Mouse (Mus musculus) liver, embryonic 15.5 days (tissue): Measurements from ENCODE around the gene Tmem97. TPM values are rescaled to one million over a fixed set of nuclear protein-coding genes. Genes with fewer than 3 reads are reported as not detected.

ENCODE experiments used
- ATAC-seq: fragments of 200-750 bp; cut with Nextera tagmentation; 2 replicates; pipeline ENCODE4 v1.8.0; 2017; ENCODE audit warnings: moderate number of reproducible peaks, mild to moderate bottlenecking, moderate library complexity; ENCODE audit not compliant: insufficient read depth
- H3K27ac ChIP-seq: fragments of 300-500 bp; sonication (generic); replicated peaks from 2 replicates; pipeline ENCODE4 v1.5.1; 2015; ENCODE audit warnings: mild to moderate bottlenecking, inconsistent platforms
- H3K27me3 ChIP-seq: fragments of 300-500 bp; sonication (generic); 2 replicates; pipeline ENCODE4 v1.6.1; 2015; ENCODE audit warnings: mild to moderate bottlenecking, inconsistent platforms
- H3K36me3 ChIP-seq: fragments of 300-500 bp; sonication (generic); replicated peaks from 2 replicates; pipeline ENCODE4 v1.6.1; 2015; ENCODE audit warnings: moderate library complexity, mild to moderate bottlenecking, inconsistent platforms
- H3K4me1 ChIP-seq: fragments of 300-500 bp; sonication (generic); replicated peaks from 2 replicates; pipeline ENCODE4 v1.6.1; 2015; ENCODE audit warnings: inconsistent platforms
- H3K4me2 ChIP-seq: fragments of 300-500 bp; sonication (generic); 2 replicates; pipeline ENCODE4 v1.6.1; 2015; ENCODE audit warnings: moderate library complexity, mild to moderate bottlenecking, inconsistent platforms
- H3K4me3 ChIP-seq: fragments of 300-500 bp; sonication (generic); replicated peaks from 2 replicates; pipeline ENCODE4 v1.5.1; 2015; ENCODE audit warnings: mild to moderate bottlenecking, inconsistent platforms
- H3K9ac ChIP-seq: fragments of 300-500 bp; sonication (generic); 2 replicates; pipeline ENCODE4 v1.6.1; 2015; ENCODE audit warnings: moderate library complexity, mild to moderate bottlenecking, inconsistent platforms
- H3K9me3 ChIP-seq: fragments of 300-500 bp; sonication (generic); replicated peaks from 2 replicates; pipeline ENCODE4 v1.6.1; 2016; ENCODE audit warnings: inconsistent platforms
- WGBS: fragments of 180-500 bp; shearing (Covaris S2); methylation state at CpG from one replicate; pipeline ENCODE4 v1.1.7; 2015; ENCODE audit warnings: mixed read lengths; ENCODE audit not compliant: insufficient replicate concordance; 5-methylcytosine and 5-hydroxymethylcytosine counted together
- polyA plus RNA-seq: library from polyadenylated mRNA; unstranded; fragments of >200 nt; fragmentation: Nextera tagmentation; extraction: Ambion mirVana; gene quantifications from 2 replicates; pipeline ENCODE4 v1.2.1, GENCODE M21; 2015

Gene Tmem97
- polyA plus RNA-seq, 1 experiment from 2014 or later, result 101 TPM

- WGBS, result 52% methylated on average over 6 of the region's 6 CpGs
- no peak overlapping the region for H3K4me2 ChIP-seq
- peaks cover 28% of the 10 kb centered on the region for H3K36me3 ChIP-seq
- H3K27ac ChIP-seq, result no peak overlapping the region; the same call in 1 of the 2 replicates
- ATAC-seq, result no peak
- no peaks in the 10 kb centered on the region for H3K27me3 ChIP-seq
- no peak overlapping the region for H3K4me3 ChIP-seq
- H3K4me1 ChIP-seq, result peaks cover 19% of the 10 kb centered on the region
- H3K9me3 ChIP-seq, result no peaks in the 10 kb centered on the region
- H3K9ac ChIP-seq, result no peak overlapping the region
These were observed 19.5 kb downstream of the Tmem97 start for GRCm38 (mm10) chr11:78531046-78531445.

- Histone ChIP-seq H3K4me3 (no peak overlapping the region), H3K27me3 (no peaks in the 10 kb centered on the region), H3K27ac (no peak overlapping the region), H3K36me3 (peaks cover 35% of the 10 kb centered on the region), H3K9ac (no peak overlapping the region), H3K4me1 (peaks cover 9% of the 10 kb centered on the region), H3K9me3 (no peaks in the 10 kb centered on the region), H3K4me2 (no peak overlapping the region)
- ATAC-seq, result no peak
- 78% methylated on average over 12 of the region's 12 CpGs for WGBS
These were observed 20.6 kb downstream of the Tmem97 start for GRCm38 (mm10) chr11:78530001-78530400.

GRCm38 (mm10) chr11:78528714-78529113 is 21.9 kb downstream of the Tmem97 start:
- Histone ChIP-seq H3K27me3 (no peaks in the 10 kb centered on the region), H3K27ac (no peak overlapping the region), H3K4me3 (no peak overlapping the region), H3K36me3 (peaks cover 48% of the 10 kb centered on the region), H3K4me2 (no peak overlapping the region), H3K4me1 (no peaks in the 10 kb centered on the region), H3K9ac (no peak overlapping the region), H3K9me3 (no peaks in the 10 kb centered on the region)
- no peak for ATAC-seq
- 78% methylated on average over 9 of the region's 9 CpGs for WGBS

GRCm38 (mm10) chr11:78524838-78525237 is 25.7 kb downstream of the Tmem97 start:
- Histone ChIP-seq H3K27ac (no peak overlapping the region), H3K27me3 (no peaks in the 10 kb centered on the region), H3K4me2 (no peak overlapping the region), H3K4me1 (no peaks in the 10 kb centered on the region), H3K4me3 (no peak overlapping the region), H3K9me3 (no peaks in the 10 kb centered on the region), H3K9ac (no peak overlapping the region), H3K36me3 (peaks cover 85% of the 10 kb centered on the region)
- no peak for ATAC-seq
- WGBS, result 68% methylated on average over 2 of the region's 2 CpGs

GRCm38 (mm10) chr11:78523241-78523955 is 27.2 kb downstream of the Tmem97 start:
- Histone ChIP-seq H3K9ac (no peak overlapping the region), H3K4me3 (no peak overlapping the region), H3K27me3 (no peaks in the 10 kb centered on the region), H3K9me3 (no peaks in the 10 kb centered on the region), H3K27ac (no peak overlapping the region), H3K4me1 (no peaks in the 10 kb centered on the region), H3K36me3 (peaks cover 89% of the 10 kb centered on the region), H3K4me2 (no peak overlapping the region)
- ATAC-seq, result no peak
- WGBS, result 76% methylated on average over 9 of the region's 9 CpGs

- Histone ChIP-seq H3K4me2 (no peak overlapping the region), H3K4me1 (no peaks in the 10 kb centered on the region), H3K4me3 (no peak overlapping the region), H3K36me3 (peaks cover 94% of the 10 kb centered on the region), H3K27me3 (no peaks in the 10 kb centered on the region), H3K9me3 (no peaks in the 10 kb centered on the region), H3K9ac (no peak overlapping the region), H3K27ac (no peak overlapping the region)
- WGBS, result 94% methylated on average over 1 of the region's 1 CpGs
- ATAC-seq, result no peak
These were observed 28.0 kb downstream of the Tmem97 start for GRCm38 (mm10) chr11:78522481-78522997.

- no peak overlapping the region for H3K9ac ChIP-seq
- H3K4me1 ChIP-seq, result no peaks in the 10 kb centered on the region
- no peaks in the 10 kb centered on the region for H3K27me3 ChIP-seq
- H3K27ac ChIP-seq, result no peak overlapping the region
- H3K4me3 ChIP-seq, result no peak overlapping the region
- H3K36me3 ChIP-seq, result peaks cover 89% of the 10 kb centered on the region
- WGBS, result 67% methylated on average over 3 of the region's 3 CpGs
- H3K4me2 ChIP-seq, result no peak overlapping the region
- H3K9me3 ChIP-seq, result no peaks in the 10 kb centered on the region
- ATAC-seq, result no peak
These were observed 28.7 kb downstream of the Tmem97 start for GRCm38 (mm10) chr11:78521880-78522279.

GRCm38 (mm10) chr11:78518931-78519330 is 31.6 kb downstream of the Tmem97 start:
- WGBS, result 79% methylated on average over 10 of the region's 10 CpGs
- Histone ChIP-seq H3K27ac (no peak overlapping the region), H3K36me3 (peaks cover 82% of the 10 kb centered on the region)

GRCm38 (mm10) chr11:78515549-78516325 is 34.8 kb downstream of the Tmem97 start:
- Histone ChIP-seq H3K4me2 (no peak overlapping the region), H3K27me3 (no peaks in the 10 kb centered on the region), H3K9ac (no peak overlapping the region), H3K27ac (no peak overlapping the region), H3K4me1 (peaks cover 25% of the 10 kb centered on the region), H3K4me3 (no peak overlapping the region), H3K36me3 (peaks cover 51% of the 10 kb centered on the region), H3K9me3 (no peaks in the 10 kb centered on the region)
- 47% methylated on average over 2 of the region's 2 CpGs for WGBS
- ATAC-seq, result no peak

More at GRCm38 (mm10) chr11:78518931-78519330, 31.6 kb downstream of the Tmem97 start:
- no peak overlapping the region for H3K9ac ChIP-seq
- H3K4me2 ChIP-seq, result no peak overlapping the region
- no peak overlapping the region for H3K4me3 ChIP-seq
- H3K9me3 ChIP-seq, result no peaks in the 10 kb centered on the region
- ATAC-seq, result no peak
- H3K4me1 ChIP-seq, result no peaks in the 10 kb centered on the region
- no peaks in the 10 kb centered on the region for H3K27me3 ChIP-seq

- H3K27me3 ChIP-seq, result no peaks in the 10 kb centered on the region
- no peaks in the 10 kb centered on the region for H3K9me3 ChIP-seq
- H3K36me3 ChIP-seq, result peaks cover 46% of the 10 kb centered on the region
- H3K4me1 ChIP-seq, result peaks cover 25% of the 10 kb centered on the region
- peak overlapping the region; percentile 86; the same call in 1 of the 2 replicates for H3K9ac ChIP-seq
- peak overlapping the region; percentile 72 for H3K4me3 ChIP-seq
- peak overlapping the region; percentile 87 for H3K4me2 ChIP-seq
- no peak for ATAC-seq
- H3K27ac ChIP-seq, result no peak overlapping the region
- 56% methylated on average over 3 of the region's 3 CpGs for WGBS
These were observed 37.3 kb downstream of the Tmem97 start for GRCm38 (mm10) chr11:78513106-78513790.
